Mouse (Mus musculus) Patski (cell line): ENCODE data around the gene Micall1. TPM values are rescaled to one million over a fixed set of nuclear protein-coding genes. Genes with fewer than 3 reads are reported as not detected.
A peak's percentile ranks its signal among the peaks of the same experiment; 100 is the strongest.

Experiments used
- ATAC-seq: fragments of 100-300 bp; one replicate; pipeline ENCODE4 v1.8.0; 2021
- CTCF ChIA-PET: fragments of 350-600 bp; sonication (Branson Sonifier 250); formaldehyde crosslinking; loops from one replicate; lab custom pipeline; 2022; ENCODE audit warnings: inconsistent platforms; lab: Charles Lee
- POLR2A ChIA-PET: fragments of 350-600 bp; sonication (Branson Sonifier 250); formaldehyde crosslinking; loops from one replicate; lab custom pipeline; 2022; ENCODE audit warnings: antibody characterized with exemption, inconsistent platforms; lab: Charles Lee
- DNase-seq: peaks from one replicate; pipeline ENCODE4 v3.0.0-alpha.2; 2011; ENCODE audit warnings: low read depth, low spot score
- H3K27me3 ChIP-seq: fragments of 371-371 bp; one replicate; pipeline ENCODE4 v1.5.1; 2021
- CTCF ChIP-seq: fragments of 100-300 bp; IDR thresholded peaks from one replicate; pipeline ENCODE4 v1.5.1; 2021
- in situ Hi-C: fragments of 300-500 bp; cut with MboI; formaldehyde crosslinking; loops from 3 replicates; pipeline ENCODE4 v1.11.1; 2018; ENCODE audit warnings: low pct_unique_long_range_greater_than_20kb, mixed read lengths
- polyA plus RNA-seq: library from polyadenylated mRNA; unstranded; gene quantifications from one replicate; pipeline ENCODE4 v1.2.3, GENCODE M21; 2021

Micall1 gene
- polyA plus RNA-seq, 1 experiment from 2014 or later = 43.0 TPM

- CTCF ChIA-PET = interaction anchor here (1.4 to 1.8 kb wide), 2 partner anchors 9 to 42 kb away, joined by 4 read pairs; no protein-coding TSS in a partner anchor
- TF ChIP-seq CTCF = no peak
- in situ Hi-C loops = no loop called here
- DNase-seq (no peak), ATAC-seq (no peak)
- H3K27me3 ChIP-seq = no peaks in the 10 kb centered on the region
- POLR2A ChIA-PET = interaction anchor here (1.2 kb wide), 1 partner anchor 10 kb away, joined by 4 read pairs; no protein-coding TSS in a partner anchor
Measured at GRCm38 (mm10) chr15:79135783-79136575, 27.3 kb downstream of the Micall1 start.

GRCm38 (mm10) chr15:79139640-79140039 lies 30.9 kb downstream of the Micall1 start:
- no peak for ATAC-seq

GRCm38 (mm10) chr15:79140866-79141565 lies 32.3 kb downstream of the Micall1 start, which contains the start of the genes Polr2f and 1700088E04Rik:
TSS of gene Polr2f (plus strand) at chr15:79141009.
TSS of gene 1700088E04Rik (minus strand) at chr15:79141253.
- ATAC-seq = peak; percentile 66
- TF ChIP-seq CTCF = no peak
- peak; percentile 83 for DNase-seq
- POLR2A ChIA-PET = interaction anchor here (0.6 to 1.5 kb wide), 6 partner anchors 8 to 1387 kb away, joined by 3 to 7 read pairs (median 3); no protein-coding TSS in a partner anchor
- H3K27me3 ChIP-seq = no peaks in the 10 kb centered on the region
- in situ Hi-C loops = no loop called here
- CTCF ChIA-PET = interaction anchor here (1.1 to 3.2 kb wide), 4 partner anchors 8 to 14 kb away, joined by 3 to 17 read pairs (median 8); no protein-coding TSS in a partner anchor

More at GRCm38 (mm10) chr15:79139640-79140039, 30.9 kb downstream of the Micall1 start:
- no peak for DNase-seq
- ChIA-PET POLR2A (interaction anchor here (0.7 to 1.5 kb wide), 2 partner anchors 9 to 226 kb away, joined by 3 to 7 read pairs; partner anchors contain the start of gene Pdxp), CTCF (interaction anchor here (1.1 to 3.2 kb wide), 5 partner anchors 9 to 40 kb away, joined by 3 to 17 read pairs (median 3); no protein-coding TSS in a partner anchor)
- TF ChIP-seq CTCF = no peak
- in situ Hi-C loops = no loop called here
- H3K27me3 ChIP-seq = no peaks in the 10 kb centered on the region

GRCm38 (mm10) chr15:79141566-79141917 lies 32.8 kb downstream of the Micall1 start:
- POLR2A ChIA-PET = interaction anchor here (0.6 to 1.3 kb wide), 3 partner anchors 9 to 1388 kb away, joined by 3 to 4 read pairs (median 3); no protein-coding TSS in a partner anchor
- in situ Hi-C loops = no loop called here
- no peak for ATAC-seq

GRCm38 (mm10) chr15:79143316-79143715 lies 34.6 kb downstream of the Micall1 start:
- ChIA-PET CTCF (no interaction called here), POLR2A (interaction anchor here (0.7 kb wide), 1 partner anchor 9 kb away, joined by 3 read pairs; no protein-coding TSS in a partner anchor)
- in situ Hi-C loops = no loop called here
- ATAC-seq (no peak), DNase-seq (no peak)
- no peaks in the 10 kb centered on the region for H3K27me3 ChIP-seq
- TF ChIP-seq CTCF = no peak

More at GRCm38 (mm10) chr15:79141566-79141917, 32.8 kb downstream of the Micall1 start:
- CTCF ChIA-PET = interaction anchor here (1.1 to 3.2 kb wide), 2 partner anchors 13 to 15 kb away, joined by 3 to 17 read pairs; no protein-coding TSS in a partner anchor
- TF ChIP-seq CTCF = no peak
- DNase-seq = no peak
- H3K27me3 ChIP-seq = no peaks in the 10 kb centered on the region

- no peak for ATAC-seq
- TF ChIP-seq CTCF = no peak
- in situ Hi-C loops = no loop called here
- ChIA-PET CTCF (no interaction called here), POLR2A (no interaction called here)
- no peak for DNase-seq
- no peaks in the 10 kb centered on the region for H3K27me3 ChIP-seq
Measured at GRCm38 (mm10) chr15:79144021-79144420, 35.3 kb downstream of the Micall1 start.

GRCm38 (mm10) chr15:79145522-79145921 lies 36.8 kb downstream of the Micall1 start:
- ATAC-seq (no peak), DNase-seq (no peak)
- in situ Hi-C loops = no loop called here
- ChIA-PET POLR2A (no interaction called here), CTCF (no interaction called here)
- no peaks in the 10 kb centered on the region for H3K27me3 ChIP-seq
- TF ChIP-seq CTCF = no peak

- ChIA-PET CTCF (interaction anchor here (0.8 to 3.3 kb wide), 11 partner anchors 9 to 114 kb away, joined by 3 to 14 read pairs (median 4); partner anchors contain the start of gene Polr2f), POLR2A (no interaction called here)
- DNase-seq (no peak), ATAC-seq (no peak)
- H3K27me3 ChIP-seq = no peaks in the 10 kb centered on the region
- in situ Hi-C loops = no loop called here
- TF ChIP-seq CTCF = no peak
Measured at GRCm38 (mm10) chr15:79148533-79148932, 39.8 kb downstream of the Micall1 start.

GRCm38 (mm10) chr15:79151881-79152280 lies 43.2 kb downstream of the Micall1 start:
- H3K27me3 ChIP-seq = no peaks in the 10 kb centered on the region
- TF ChIP-seq CTCF = no peak
- POLR2A ChIA-PET = interaction anchor here (0.5 kb wide), 1 partner anchor 9 kb away, joined by 3 read pairs; no protein-coding TSS in a partner anchor
- in situ Hi-C loops = no loop called here
- ATAC-seq (no peak), DNase-seq (no peak)
- CTCF ChIA-PET = interaction anchor here (1.0 kb wide), 1 partner anchor 26 kb away, joined by 4 read pairs; no protein-coding TSS in a partner anchor

GRCm38 (mm10) chr15:79152709-79153108 lies 44.0 kb downstream of the Micall1 start:
- ChIA-PET POLR2A (no interaction called here), CTCF (no interaction called here)
- ATAC-seq (no peak), DNase-seq (no peak)
- no peak for TF ChIP-seq CTCF
- no peaks in the 10 kb centered on the region for H3K27me3 ChIP-seq
- in situ Hi-C loops = no loop called here
